Mouse (Mus musculus) CD8-positive naive resting alpha-beta T cell, adult 2 months (primary cell): Measurements from ENCODE around the gene Cbx6.
A peak's percentile ranks its signal among the peaks of the same experiment; 100 is the strongest.

Experiments
- DNase-seq, 2 experiments: peaks; one replicate each; pipeline ENCODE4 v3.0.0; 2022; ENCODE audit warnings: low read depth in 2 of 2, low spot score in 2 of 2

Cbx6 gene

GRCm38 (mm10) chr15:79834130-79834880, at the start of gene Cbx6, which contains the start of gene Npcd:
Cbx6 (minus strand) TSS chr15:79834688.
Npcd (minus strand) TSS chr15:79834237.
- DNase-seq: peak; percentile 75 to 82

- DNase-seq: peak; percentile 89 to 93
These were observed 48.9 kb upstream of the Cbx6 start for GRCm38 (mm10) chr15:79883352-79883822.

GRCm38 (mm10) chr15:79882623-79883267, 48.3 kb upstream of the Cbx6 start:
- no peak for DNase-seq

GRCm38 (mm10) chr15:79880477-79880876, 46.0 kb upstream of the Cbx6 start:
- no peak for DNase-seq

GRCm38 (mm10) chr15:79879319-79879718, 44.8 kb upstream of the Cbx6 start:
- no peak for DNase-seq

- DNase-seq: no peak
These were observed 44.2 kb upstream of the Cbx6 start for GRCm38 (mm10) chr15:79878725-79879136.

GRCm38 (mm10) chr15:79875261-79875995, 40.9 kb upstream of the Cbx6 start:
- DNase-seq: no peak

GRCm38 (mm10) chr15:79873995-79874394, 39.5 kb upstream of the Cbx6 start:
- no peak for DNase-seq

- no peak for DNase-seq
These were observed 39.1 kb upstream of the Cbx6 start for GRCm38 (mm10) chr15:79873545-79873944.

GRCm38 (mm10) chr15:79867260-79868002, 32.9 kb upstream of the Cbx6 start:
- no peak for DNase-seq

- no peak for DNase-seq
These were observed 25.3 kb upstream of the Cbx6 start for GRCm38 (mm10) chr15:79859821-79860220.

GRCm38 (mm10) chr15:79858979-79859378, 24.5 kb upstream of the Cbx6 start:
- DNase-seq: no peak

GRCm38 (mm10) chr15:79850143-79850542, 15.7 kb upstream of the Cbx6 start:
- no peak for DNase-seq

GRCm38 (mm10) chr15:79847100-79847499, 12.6 kb upstream of the Cbx6 start:
- DNase-seq: no peak

GRCm38 (mm10) chr15:79845986-79846385, 11.5 kb upstream of the Cbx6 start:
- DNase-seq: no peak

GRCm38 (mm10) chr15:79842985-79843384, 8.5 kb upstream of the Cbx6 start:
- no peak for DNase-seq

GRCm38 (mm10) chr15:79840281-79840680, 5.8 kb upstream of the Cbx6 start:
- DNase-seq: no peak

GRCm38 (mm10) chr15:79834881-79835260, 383 bp upstream of the Cbx6 start:
- DNase-seq: no peak

GRCm38 (mm10) chr15:79833251-79834050, 1.0 kb downstream of the Cbx6 start:
- no peak for DNase-seq
